Mouse (Mus musculus): ENCODE data around the gene Gm3264.
"Not testable (repeated sequence)": the region's sequence is repeated elsewhere in the genome, so short reads cannot be mapped to it uniquely, and the experiment has no call there.

Gene Gm3264

DNA sequence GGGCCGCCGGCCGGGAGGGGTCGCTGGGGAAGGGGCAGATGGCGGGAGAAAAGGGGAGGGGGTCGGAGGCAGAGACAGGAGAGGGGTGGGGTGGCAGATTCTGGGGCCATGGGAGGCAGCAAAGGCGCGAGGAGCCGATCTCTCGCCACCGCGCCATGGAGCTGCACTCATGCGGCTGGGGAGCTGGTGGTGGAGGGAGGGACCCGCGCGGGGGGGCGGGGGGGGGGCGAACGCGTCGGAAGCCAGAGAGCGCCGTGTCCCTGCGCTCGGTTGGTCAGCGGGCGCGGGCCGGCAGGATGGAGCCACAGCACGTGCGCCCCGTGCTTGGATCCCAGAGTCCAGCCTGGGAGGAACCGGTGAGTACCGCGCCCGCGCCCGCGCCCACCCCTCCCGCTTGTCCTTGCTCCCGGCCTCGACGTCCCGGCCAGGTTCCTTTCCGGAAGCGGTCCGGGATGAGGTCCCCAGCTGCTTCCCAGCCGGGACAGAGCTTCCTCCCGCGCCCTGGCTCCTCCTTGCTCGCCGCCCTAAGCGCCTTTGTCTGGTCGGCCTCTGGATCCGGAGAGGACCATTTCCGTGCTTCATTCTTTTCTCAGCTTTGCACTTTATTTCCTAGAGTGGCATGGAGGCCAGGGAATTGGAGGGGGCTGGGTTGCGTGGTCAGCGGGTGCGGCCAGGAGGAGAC, at the start of gene Gm3264:
Gene Gm3264, plus strand, starts transcription at position 278 of the 682 bp plus-strand sequence.
- DNase-seq (ENCODE audit: low spot score in 2 of 2), result peak in 1 of 2 experiments; percentile 3

DNA sequence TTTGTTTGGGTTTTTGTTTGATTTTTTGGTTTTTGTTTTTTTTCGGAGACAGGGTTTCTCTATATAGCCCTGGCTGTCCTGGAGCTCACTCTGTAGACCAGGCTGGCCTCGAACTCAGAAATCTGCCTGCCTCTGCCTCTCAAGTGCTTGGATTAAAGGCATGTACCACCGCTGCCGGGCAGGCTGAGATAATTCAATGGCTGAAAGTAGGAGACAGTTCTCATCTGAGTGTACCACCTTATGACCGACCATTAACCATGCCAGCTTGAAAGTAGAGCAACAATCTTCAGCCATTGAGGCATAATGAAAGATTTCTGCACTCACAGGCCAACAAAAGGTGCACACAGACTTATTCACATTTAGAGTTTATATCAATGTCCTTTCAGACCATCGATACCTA, 49.0 kb upstream of the Gm3264 start:
- DNase-seq (ENCODE audit: low spot score in 2 of 2), result not testable (repeated sequence)

DNA sequence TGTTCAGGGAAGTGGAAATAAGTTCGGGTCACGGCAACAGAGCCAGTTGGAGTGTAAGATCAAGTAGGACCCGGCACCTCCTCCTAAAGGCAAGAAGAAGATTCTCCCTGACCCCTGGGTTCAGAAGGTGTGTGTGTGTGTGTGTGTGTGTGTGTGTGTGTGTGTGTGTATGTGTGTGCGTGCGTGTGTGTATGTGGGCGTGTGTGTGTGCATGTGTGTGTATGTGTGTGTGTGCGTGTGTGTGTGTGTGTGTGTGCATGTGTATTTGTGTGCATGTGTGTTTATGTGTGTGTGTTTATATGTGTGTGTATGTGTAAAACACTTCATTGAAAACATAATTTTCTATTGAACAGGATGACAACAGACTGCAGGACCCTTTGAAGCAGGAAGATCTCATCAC, 33.4 kb upstream of the Gm3264 start:
- not testable (repeated sequence) for DNase-seq (ENCODE audit: low spot score in 2 of 2)

DNA sequence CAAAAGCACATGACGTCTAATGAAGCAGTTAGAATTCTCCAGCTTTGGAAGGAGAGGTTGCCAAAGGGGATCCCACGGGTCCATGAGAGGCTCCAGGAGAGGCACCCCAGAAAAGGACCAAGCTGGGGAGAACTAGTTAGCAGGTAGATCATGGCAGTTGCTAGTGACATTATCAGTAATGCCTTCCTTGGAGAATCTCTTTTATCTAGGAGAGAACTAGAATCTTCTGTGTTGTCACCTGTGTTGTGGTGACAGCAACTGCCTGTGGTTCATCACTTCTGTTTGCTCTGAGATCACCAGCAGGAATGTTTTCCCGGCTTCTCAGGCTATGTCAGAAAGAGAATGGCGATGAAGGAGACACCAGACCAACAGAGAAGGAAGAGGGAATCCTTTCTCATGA, 17.6 kb upstream of the Gm3264 start, which contains the start of gene Gm3269:
Gene Gm3269, plus strand, starts transcription at position 301 of the 400 bp plus-strand sequence.
- not testable (repeated sequence) for DNase-seq (ENCODE audit: low spot score in 2 of 2)

DNA sequence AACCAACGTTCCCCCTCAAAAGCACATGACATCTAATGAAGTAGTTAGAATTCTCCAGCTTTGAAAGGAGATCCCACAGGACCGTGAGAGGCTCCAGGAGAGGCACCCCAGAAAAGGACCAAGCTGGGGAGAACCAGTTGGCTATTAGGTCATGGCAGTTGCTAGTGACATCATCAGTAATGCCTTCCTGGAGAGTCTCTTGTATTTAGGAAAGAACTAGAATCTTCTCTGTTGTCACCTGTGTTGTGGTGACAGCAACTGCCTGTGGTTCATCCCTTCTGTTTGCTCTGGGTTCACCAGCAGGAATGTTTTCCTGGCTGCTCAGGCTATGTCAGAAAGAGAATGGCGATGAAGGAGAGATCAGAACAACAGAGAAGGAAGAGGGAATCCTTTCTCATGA, 36.7 kb downstream of the Gm3264 start, which contains the start of gene Gm3278:
Gene Gm3278, plus strand, starts transcription at position 301 of the 400 bp plus-strand sequence.
- DNase-seq (ENCODE audit: low spot score in 2 of 2), result not testable (repeated sequence)
